Mouse (Mus musculus) spleen, postnatal 4 days (tissue): ENCODE results near the gene Itm2a.

ENCODE experiments used
- DNase-seq, 2 experiments: peaks; one replicate each; pipeline ENCODE4 v3.0.0; 2022; ENCODE audit warnings: low spot score in 2 of 2

Itm2a gene

DNA sequence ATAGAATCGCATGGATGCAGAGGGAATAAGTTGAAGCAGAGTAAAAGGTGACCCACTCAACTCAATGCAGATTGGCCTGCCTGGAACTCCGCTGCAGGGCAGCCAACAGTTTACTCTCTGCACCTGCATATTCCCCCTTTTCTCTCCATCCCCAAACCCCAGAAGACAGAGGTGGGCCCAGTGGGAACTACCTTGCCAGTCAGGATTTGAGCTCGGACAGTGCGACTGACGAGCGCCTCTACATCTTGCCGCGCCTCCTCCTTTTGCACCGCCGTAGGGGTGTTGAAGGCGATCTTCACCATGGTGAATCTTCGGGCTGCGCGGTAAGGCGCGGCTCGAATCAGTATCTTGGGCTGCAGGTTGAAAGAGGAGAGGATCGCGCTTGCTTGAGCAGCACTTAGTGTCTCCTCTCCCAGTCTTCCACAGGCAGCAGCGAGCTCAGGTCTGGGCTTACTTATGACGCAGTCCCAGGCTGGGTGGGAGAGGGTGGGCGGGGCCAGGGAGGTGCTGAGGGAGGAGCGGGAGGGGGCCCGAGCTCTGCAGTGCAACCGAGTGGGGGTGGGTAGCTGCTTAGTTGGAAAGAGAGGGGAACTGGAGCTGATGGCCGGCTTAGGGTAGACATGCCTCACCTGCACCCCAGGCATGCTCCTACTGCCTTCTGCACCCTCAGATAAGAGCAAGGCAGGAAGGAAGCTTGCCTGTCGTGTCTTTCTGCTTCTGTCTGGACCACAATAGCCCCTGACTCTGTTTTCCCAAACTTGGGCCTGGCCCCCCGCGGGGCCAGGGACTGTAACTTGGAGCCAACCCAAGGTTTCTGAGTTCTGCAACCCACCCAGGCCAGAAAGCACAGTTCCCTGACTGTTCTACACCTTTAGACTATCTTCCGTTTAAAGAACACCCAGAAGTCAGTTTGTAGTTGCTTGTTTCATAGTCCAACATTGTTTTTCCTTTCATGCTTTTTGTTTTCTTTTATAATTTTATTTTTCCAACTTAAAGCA, at the start of gene Itm2a:
TSS of gene Itm2a (minus strand) at position 462 of the 998 bp plus-strand sequence.
- DNase-seq, result no peak

GRCm38 (mm10) chrX:107435887-107436286, 32.7 kb upstream of the Itm2a start:
- DNase-seq, result no peak

DNA sequence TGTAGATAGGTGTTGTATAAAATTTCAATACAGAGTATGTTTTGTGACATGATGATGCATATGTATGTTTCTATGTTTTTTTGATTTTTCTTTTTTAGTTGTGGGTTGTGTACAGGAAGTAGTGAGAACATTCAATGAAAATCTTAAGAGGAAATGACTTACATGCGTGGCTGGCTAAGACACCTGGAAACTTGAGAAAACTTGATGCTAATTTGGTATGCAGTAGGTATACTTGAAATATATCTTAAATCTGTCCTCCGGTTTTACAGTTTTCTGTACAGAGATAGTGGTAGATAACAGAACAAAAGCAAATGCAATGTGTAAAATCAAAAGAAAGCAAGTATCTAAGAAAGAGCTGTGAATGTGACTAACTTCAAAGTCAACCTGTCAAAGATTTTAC, 18.1 kb upstream of the Itm2a start:
- DNase-seq, result no peak

DNA sequence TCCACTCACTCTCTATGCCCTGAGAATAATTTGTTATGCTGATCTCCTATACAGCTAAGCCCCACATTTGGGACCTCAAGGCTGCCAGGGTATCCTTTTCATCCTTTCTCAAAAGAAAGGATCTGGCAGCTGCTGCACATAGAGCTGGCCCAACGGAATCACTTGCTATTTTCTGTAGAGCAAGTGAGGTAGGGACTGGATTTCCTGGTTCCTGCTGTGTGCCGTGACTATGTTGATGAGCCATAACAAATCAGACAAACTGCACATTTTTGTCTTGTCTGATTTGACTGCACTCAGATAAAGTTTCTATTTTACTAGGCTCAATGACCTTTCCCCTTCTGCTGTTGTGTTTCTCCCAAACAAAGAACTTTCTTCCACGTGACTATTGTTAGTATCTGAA, 14.2 kb upstream of the Itm2a start:
- no peak for DNase-seq

DNA sequence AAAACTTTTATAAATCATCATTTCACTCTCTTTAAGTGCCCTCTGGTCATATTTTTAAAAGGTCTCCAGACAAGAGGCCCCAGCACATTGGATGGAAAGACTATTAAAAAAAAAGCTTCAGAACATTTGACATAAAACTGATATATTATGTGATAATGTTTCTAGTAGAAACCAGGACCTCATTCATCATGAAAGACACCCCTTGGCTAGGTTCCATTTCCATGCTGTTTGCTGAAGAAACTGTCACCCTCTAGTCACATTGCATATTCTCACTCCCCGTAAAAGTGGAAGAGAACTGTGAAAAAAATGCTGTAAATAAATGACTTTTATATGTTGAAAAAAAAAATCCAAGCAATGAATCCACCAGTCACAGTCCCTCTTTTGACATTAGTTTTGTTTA, 12.8 kb upstream of the Itm2a start:
- no peak for DNase-seq

GRCm38 (mm10) chrX:107402481-107402880, 695 bp downstream of the Itm2a start:
- no peak for DNase-seq

GRCm38 (mm10) chrX:107399087-107399486, 4.1 kb downstream of the Itm2a start:
- no peak for DNase-seq

DNA sequence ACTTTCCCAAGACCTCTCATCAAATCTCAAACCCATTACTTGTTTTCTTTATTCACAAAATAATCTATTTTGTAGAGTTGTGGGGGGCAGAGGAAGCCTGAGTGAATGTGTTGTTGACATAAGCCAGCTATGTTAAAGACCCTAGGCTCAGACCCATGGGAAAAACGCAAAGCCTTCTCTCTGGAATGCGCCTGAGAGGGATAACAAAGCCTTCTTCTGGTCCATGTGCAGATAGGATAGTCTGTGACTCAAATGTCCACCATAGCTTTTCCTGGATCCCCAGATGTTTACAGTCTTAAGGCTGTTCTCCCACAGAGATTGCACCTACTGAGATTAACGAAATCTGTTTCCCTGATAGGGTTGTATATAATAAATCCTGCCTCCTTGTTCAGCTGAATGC, 9.9 kb downstream of the Itm2a start:
- no peak for DNase-seq

- DNase-seq, result no peak
These were observed 27.8 kb downstream of the Itm2a start for GRCm38 (mm10) chrX:107375329-107375728.
